Mouse (Mus musculus) embryo, embryonic 11 days (tissue): ENCODE measurements around the gene Gm9195.
A peak's percentile ranks its signal among the peaks of the same experiment; 100 is the strongest.

Experiments used
- DNase-seq: peaks from one replicate; pipeline ENCODE4 v3.0.0-alpha.2; 2015

The Gm9195 gene

GRCm38 (mm10) chr14:72491738-72492137 is at the start of gene Gm9195:
Gene Gm9195, minus strand, starts transcription at chr14:72491838.
- DNase-seq, result no peak

DNA sequence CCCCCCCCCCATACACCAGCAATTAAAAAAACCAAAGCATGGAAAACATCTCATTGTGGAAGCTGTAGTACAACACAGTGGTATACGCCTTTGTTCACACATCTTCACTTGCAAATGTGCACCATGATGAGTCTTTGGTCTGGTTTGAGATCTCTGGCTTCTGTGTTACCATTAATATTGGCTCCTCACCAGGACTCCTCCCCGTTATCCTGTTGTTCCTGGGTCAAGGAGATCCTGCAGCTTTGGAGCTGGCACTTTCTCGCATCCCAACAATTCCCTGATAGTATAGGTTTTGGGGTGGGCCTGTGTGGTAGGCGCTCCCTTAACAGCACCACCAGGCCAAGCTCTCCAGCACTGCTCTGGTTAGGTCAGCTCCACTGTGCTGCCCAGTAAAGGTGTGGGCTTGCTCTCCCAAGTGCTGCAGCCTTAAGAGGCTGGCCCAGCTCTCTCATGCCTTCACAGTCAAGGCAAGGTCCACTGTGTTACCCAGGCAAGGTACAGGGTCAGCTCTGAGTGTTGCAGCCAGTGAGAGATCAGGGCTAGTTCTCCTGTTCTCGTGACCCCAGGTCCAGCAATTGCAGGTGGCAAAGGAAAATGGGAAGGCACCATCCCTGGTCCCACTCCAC is 44.9 kb upstream of the Gm9195 start:
- DNase-seq, result no peak

- no peak for DNase-seq
Measured at GRCm38 (mm10) chr14:72533862-72534261, 42.2 kb upstream of the Gm9195 start.

DNA sequence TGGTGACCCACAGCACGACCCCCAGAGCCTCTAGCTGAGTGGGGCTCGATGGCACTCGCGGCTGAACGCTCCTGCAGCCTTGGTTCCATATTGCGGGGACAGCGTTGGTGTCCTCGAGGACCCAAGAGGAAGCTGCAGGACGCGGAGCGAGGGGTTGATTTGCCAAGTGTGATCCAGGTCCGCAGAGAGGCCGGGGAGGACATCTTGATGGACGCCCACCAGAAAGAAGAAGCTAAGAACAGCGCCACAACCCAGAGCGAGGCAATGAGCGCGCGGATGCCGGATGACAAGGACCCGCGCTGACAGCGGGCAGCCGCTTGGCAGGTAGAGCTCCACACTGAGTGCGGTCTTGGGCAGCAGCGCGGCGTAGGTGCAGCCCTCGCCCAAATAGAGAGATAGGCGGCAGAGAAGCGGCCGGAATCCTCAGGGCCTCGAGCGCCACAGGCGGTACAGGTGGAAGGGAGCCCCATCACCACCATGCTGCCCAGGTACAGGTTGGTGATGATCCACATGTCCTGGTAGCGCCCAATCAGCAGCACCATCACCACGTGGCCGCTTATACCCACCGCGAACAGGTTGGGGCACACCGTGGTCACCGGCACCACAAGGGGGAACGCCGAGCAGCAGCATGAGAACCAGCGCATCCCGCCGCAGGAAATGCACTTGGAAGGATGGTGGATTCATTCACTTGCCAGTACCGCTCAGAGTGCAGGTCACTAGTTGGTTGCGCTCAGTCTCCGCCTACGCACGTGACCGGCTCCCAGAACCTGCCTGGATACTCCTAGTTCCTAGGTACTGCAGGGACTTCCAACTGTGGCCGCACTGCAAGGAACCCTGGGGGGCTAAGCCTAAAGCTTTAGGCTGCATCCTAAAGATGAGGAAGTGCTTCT is 40.6 kb upstream of the Gm9195 start:
- peak; percentile 59 for DNase-seq

GRCm38 (mm10) chr14:72527126-72527525 is 35.5 kb upstream of the Gm9195 start:
- no peak for DNase-seq

- no peak for DNase-seq
Measured at GRCm38 (mm10) chr14:72519561-72519960, 27.9 kb upstream of the Gm9195 start.

DNA sequence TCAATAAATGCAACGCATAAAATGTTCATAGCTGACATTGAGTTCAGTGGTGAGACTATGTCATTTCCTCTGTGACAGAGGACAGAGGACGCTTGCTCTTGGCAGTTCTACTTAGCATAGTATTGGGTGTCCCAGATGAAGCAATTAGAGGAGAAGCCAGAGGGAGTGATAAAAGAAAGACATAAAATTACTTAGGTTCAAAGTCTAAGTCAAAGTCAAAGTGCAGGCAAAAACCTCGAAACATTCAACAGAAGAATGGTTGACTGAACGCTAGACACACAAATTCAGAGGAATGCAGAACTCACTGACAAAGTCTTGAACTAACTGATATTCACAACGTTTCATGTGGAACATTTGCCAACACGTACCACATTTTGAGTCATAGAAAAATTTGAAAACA is 27.1 kb upstream of the Gm9195 start:
- DNase-seq, result no peak

- peak; percentile 67 for DNase-seq
Measured at GRCm38 (mm10) chr14:72516376-72516775, 24.7 kb upstream of the Gm9195 start.

DNA sequence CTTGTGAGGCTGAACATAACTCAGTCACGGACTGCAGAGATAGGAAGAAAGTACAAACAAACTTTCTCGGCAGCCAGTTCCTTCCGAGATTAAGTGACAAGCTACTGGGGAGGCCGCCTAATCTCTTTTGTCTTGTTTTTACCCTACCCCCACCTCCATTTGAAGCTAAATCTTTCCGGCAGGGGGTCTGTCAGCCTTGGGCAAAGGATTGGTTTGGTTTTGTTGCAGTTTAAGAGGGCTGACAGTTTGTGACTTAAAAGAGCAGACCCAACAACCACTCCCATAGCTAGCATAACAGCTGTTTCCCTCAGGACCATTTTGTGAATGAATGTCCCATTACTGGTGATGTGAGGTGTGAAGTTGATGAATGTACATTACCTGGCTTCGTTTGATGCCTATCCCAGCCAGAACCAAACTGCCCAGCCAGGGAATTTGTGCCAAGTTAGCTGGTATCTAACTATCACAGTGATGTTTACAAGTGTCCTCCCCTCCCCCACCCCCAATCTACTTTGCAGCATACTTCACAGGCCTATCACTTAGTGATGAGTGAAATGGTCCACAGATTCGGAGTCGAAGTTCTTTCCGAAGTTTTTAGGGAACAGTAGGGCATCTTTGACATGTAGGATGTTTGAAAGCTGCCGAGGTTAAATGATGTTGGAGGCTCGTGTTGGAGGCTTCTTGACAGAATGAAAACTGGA is 15.2 kb upstream of the Gm9195 start:
- peak; percentile 27 for DNase-seq

DNA sequence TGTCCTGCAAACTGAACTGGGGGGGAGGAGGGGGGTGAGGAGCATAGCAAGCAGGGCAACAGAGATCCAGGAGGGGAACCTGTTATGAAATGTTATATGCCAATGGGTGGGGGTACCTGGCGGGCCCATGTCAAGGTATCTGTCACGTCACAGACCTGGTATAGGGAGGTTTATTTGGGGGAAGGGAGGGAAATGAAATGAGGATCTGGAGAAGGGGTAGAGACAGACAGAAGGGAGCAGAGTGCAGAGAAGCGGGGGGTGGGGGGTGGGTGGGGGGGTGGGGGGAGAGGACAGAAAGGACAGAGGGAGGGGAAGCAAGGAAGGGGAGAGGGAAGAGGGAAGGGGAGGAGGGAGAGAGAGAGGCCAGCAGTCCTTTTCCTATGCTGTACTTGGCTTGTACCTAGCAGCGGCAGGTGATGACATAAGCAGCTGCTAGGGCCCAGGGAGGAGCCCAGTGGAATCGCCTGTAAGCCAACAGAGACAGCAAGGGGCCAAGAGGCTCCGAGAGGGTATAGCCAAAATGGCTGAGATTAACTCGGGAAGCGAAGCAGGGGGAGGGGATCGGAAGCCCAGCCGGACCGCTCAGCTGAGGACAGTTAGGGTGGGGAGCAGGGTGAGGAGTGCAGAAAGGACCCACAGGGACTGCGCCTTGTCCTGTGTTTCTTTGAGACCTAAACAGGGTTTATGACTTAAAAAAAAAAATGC is 14.5 kb upstream of the Gm9195 start:
- DNase-seq, result peak; percentile 68

- DNase-seq, result peak; percentile 30
Measured at GRCm38 (mm10) chr14:72504985-72505384, 13.3 kb upstream of the Gm9195 start.

GRCm38 (mm10) chr14:72503241-72503640 is 11.6 kb upstream of the Gm9195 start:
- no peak for DNase-seq

DNA sequence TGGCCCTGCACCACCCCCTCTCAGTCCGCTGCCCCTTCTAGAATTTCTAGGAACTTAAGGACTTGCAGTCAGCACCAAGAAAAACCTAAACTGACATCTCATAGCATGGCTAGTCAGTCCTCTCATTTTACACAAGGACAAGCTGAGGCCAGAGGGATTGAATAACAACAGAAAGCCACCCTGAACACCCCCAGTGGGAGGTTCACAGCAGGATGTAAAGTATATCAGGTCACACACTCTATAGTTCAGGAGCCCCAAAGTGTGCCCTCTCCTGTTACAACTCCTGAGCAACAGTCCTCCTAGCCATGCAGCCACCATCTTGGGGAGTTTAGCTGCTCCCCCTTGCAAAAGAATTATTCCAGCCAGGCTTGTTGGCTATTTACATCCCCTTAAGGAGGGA is 2.1 kb upstream of the Gm9195 start:
- no peak for DNase-seq

DNA sequence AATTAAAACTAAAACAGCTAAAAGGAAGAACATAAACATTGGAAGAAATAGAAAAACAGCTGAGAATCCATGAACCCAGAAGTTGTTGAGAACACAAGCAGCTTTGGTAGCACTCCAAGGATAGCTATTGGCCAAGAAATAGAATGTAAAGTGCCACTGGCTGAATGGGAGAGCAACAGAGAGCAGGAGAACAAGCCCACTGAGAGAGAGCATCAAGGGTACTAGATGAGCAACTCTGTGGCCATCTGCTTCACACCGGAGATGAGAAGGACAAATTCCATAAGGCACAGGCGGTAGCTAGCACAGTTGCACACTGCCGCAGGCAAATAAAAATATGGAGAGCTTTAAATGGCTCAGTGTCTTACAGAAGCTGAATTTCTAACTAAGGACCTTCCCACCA is 1.3 kb downstream of the Gm9195 start:
- DNase-seq, result no peak

DNA sequence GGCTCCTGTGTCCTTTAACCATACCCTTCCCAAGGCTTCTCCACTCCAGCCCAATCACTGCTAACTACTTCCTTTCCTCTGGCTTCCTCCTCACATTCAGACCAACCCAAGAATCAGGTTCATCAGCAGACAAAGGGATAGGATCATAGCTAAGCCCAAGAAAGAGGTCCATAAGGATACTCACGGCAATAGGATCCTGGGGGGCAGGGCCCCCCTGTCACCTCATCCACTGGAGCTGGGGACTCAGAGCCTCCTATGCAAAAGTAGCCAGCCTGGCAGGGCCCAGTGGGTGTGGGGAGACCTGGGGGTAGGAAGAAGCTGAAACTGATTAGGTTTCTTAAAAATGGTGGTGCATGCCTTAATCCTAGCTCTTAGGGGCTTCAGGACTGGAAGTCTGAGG is 17.1 kb downstream of the Gm9195 start:
- DNase-seq, result no peak

DNA sequence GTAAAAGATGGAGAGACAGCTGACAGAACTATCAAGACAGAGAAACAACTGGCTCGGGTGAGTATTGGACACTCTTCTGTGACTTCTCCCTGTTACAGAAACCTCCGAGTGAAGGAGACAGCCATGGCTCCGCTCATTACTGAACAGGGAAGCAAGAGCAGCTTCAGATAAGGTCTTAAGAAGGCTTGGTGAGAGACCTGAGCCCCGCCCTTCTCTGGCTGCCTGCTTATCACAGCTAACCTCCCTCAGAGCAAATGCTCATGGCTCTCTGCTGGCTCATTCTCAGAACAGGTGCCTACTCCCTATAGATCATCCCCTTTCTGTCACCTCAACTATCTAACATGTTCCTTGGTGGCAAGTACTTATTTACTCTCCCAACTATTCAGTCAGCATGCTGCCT is 23.2 kb downstream of the Gm9195 start:
- no peak for DNase-seq

GRCm38 (mm10) chr14:72466384-72466783 is 25.3 kb downstream of the Gm9195 start:
- DNase-seq, result no peak

GRCm38 (mm10) chr14:72461591-72461990 is 30.0 kb downstream of the Gm9195 start:
- no peak for DNase-seq

- DNase-seq, result no peak
Measured at GRCm38 (mm10) chr14:72460291-72460690, 31.3 kb downstream of the Gm9195 start.

GRCm38 (mm10) chr14:72458930-72459329 is 32.7 kb downstream of the Gm9195 start:
- no peak for DNase-seq

GRCm38 (mm10) chr14:72447141-72448091 is 44.2 kb downstream of the Gm9195 start:
- DNase-seq, result peak; percentile 55

GRCm38 (mm10) chr14:72442936-72443335 is 48.7 kb downstream of the Gm9195 start:
- DNase-seq, result no peak
